Mouse (Mus musculus) T-helper 1 cell (primary cell): Measurements from ENCODE around the gene Tmem179b.

Source experiments
- in situ Hi-C: fragments of 300-600 bp; cut with MboI, MseI; formaldehyde crosslinking; loops from one replicate; pipeline ENCODE4 v1.15.1; 2025; ENCODE audit warnings: high pct_unique_total_duplicates

The Tmem179b gene

GRCm38 (mm10) chr19:8736160-8736467 is 38.2 kb downstream of the Tmem179b start:
- in situ Hi-C loops, result loop anchor here (25.0 kb wide), 1 partner anchor 1699 kb away; the partner anchor contains the start of gene Stip1

- in situ Hi-C loops, result loop anchor here (25.0 kb wide), 1 partner anchor 1698 kb away; the partner anchor contains the start of gene Stip1
Observed at GRCm38 (mm10) chr19:8735389-8736159, 38.7 kb downstream of the Tmem179b start, which contains the start of gene Wdr74. Gene Wdr74 (plus strand): TSS chr19:8735827.

DNA sequence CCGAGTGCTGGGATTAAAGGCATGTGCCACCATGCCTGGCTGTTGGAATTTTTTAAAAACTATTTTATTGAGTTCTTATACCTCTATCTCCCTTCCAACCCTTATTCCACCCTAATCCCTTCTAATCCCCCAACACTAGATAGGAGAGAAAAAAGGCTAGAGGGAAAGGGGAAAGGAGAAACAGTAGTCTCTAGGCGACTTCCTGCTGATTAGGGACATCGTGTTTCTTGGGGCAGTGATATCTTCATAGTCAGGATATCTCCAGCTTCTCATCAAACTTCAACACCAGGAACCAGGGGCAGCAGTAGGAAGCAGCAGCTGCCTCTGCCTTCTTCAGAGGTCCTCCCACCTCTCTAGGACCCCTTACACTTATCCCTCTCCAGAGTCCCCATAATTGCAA is 39.9 kb downstream of the Tmem179b start:
- in situ Hi-C loops, result loop anchor here (25.0 kb wide), 1 partner anchor 1697 kb away; the partner anchor contains the start of gene Stip1

GRCm38 (mm10) chr19:8728335-8729099 is 45.8 kb downstream of the Tmem179b start:
- in situ Hi-C loops, result loop anchor here (5.0 to 25.0 kb wide), 2 partner anchors 169 to 1691 kb away; partner anchors contain the start of genes Ganab and Stip1

- in situ Hi-C loops, result loop anchor here (5.0 to 25.0 kb wide), 2 partner anchors 170 to 1690 kb away; partner anchors contain the start of genes Ganab and Stip1
Observed at GRCm38 (mm10) chr19:8727495-8728114, 46.7 kb downstream of the Tmem179b start.

DNA sequence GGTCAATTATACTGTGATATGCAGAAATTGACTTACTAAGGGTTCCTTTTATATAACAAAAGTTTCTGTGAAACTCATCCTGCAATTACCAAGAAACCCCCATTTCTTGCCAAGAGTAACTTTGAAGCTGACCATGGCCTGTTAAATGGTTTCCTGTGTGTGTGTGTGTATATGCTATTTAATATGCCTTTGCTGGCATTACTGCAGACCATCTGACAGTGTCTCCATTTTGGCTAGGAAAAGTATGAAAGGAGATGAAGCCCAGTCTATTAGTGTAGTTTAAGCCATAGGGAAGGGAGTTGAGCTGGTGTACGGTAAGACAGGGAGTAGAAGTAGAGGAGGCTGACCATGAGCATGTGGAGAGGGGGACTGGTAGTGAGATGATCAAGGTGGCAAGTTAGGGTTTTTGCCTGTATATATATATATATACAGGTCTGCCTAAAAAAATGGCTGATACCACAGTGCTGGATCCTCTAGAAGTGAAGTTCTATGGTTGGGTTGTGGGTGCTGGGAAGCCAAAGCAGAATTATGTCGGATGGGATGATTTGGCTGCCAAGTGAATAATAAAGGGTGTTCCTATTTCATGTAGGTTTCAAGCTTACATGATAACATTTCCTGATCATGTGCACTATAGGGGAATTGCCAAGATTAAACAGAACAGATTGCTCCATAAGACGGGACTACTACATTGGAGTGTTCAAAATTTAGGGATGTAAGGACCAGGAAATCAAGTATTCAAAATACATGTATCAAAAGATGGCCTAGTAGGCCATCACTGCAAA is 47.5 kb downstream of the Tmem179b start:
- in situ Hi-C loops, result loop anchor here (5.0 to 25.0 kb wide), 2 partner anchors 171 to 1689 kb away; partner anchors contain the start of genes Ganab and Stip1

DNA sequence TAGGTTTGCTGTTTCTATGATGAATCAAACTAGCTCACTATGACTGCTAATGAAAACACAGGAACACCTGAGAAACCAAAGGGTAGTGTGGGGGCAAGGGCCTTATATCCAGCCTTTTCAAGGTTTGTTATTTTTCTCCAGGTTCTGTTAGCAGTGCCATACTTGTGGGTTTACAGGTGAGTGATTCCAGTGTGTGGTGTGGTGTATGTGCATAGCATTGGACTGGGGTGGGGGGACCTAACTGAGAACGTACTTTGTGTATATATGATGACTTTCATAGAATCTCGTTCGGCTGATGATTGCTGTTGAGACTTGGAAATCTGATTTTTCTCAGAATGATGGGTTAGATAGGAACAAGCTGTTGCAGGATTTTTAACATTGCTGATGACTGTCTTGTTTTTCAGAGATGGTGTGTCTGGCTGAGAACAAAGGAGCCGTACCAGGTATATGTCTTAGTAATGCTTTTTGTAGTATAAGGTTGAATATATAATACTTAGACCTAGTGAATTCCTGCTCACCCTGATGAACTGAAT is 49.1 kb downstream of the Tmem179b start:
- in situ Hi-C loops, result loop anchor here (5.0 to 25.0 kb wide), 2 partner anchors 172 to 1688 kb away; partner anchors contain the start of genes Ganab and Stip1

DNA sequence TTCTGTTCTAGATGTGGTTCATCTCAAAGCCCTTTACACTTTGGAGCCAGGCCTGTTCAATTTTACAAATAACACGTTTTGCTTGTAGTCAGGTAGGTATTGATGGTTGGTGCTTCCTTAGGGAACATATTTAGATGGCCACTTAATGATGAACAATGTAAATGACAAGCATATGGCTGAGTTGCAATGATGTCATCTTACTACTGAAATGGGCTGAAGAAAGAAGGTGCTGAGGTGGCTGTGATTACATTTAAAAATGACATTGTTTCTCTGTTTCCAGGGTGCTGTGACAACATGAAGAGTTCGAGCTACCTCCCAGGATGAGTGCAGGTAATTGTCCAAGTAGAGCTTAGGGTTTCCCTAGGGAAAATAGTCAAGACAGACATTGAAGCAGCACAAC is 49.9 kb downstream of the Tmem179b start:
- in situ Hi-C loops, result loop anchor here (25.0 kb wide), 1 partner anchor 1237 kb away; the partner anchor contains the start of genes Atl3 and Rtn3

- in situ Hi-C loops, result loop anchor here (25.0 kb wide), 1 partner anchor 1236 kb away; the partner anchor contains the start of genes Atl3 and Rtn3
Observed at GRCm38 (mm10) chr19:8723574-8724346, 50.5 kb downstream of the Tmem179b start.

- in situ Hi-C loops, result loop anchor here (25.0 kb wide), 1 partner anchor 1236 kb away; the partner anchor contains the start of genes Atl3 and Rtn3
Observed at GRCm38 (mm10) chr19:8722907-8723573, 51.2 kb downstream of the Tmem179b start, which contains the start of gene Slc3a2. Gene Slc3a2 (minus strand): TSS chr19:8723369.

- in situ Hi-C loops, result loop anchor here (25.0 kb wide), 1 partner anchor 1235 kb away; the partner anchor contains the start of genes Atl3 and Rtn3
Observed at GRCm38 (mm10) chr19:8722559-8722906, 51.7 kb downstream of the Tmem179b start.
